Mouse (Mus musculus): ENCODE data around the gene Hoxa10. TPM values are rescaled to one million over a fixed set of nuclear protein-coding genes. Genes with fewer than 3 reads are reported as not detected.

Gene Hoxa10
- polyA plus RNA-seq, 2 experiments = 0.04 TPM; not detected in 1

GRCm38 (mm10) chr6:52238976-52239375 lies 1.7 kb downstream of the Hoxa10 start:
- peaks cover 100% of the 10 kb centered on the region for H3K27me3 ChIP-seq (ENCODE audit: control insufficient read depth, insufficient read depth, low read length)
- H3K9me3 ChIP-seq (ENCODE audit: control insufficient read depth, low read length) = no peaks in the 10 kb centered on the region
- no peak overlapping the region for H3K4me3 ChIP-seq (ENCODE audit: insufficient read depth in 1 of 2, low read depth in 2 of 2, low read length in 2 of 2)
- 5% methylated on average over 7 of the region's 7 CpGs for WGBS (ENCODE audit: insufficient replicate concordance)
- TF ChIP-seq EP300 (IDR thresholded peaks at IDR 0.05; ENCODE audit: low read depth) (no peak), CTCF (IDR thresholded peaks at IDR 0.05; ENCODE audit: low read depth) (no peak)
- H3K36me3 ChIP-seq (replicated peaks; ENCODE audit: control insufficient read depth, insufficient read depth, low read depth) = no peaks in the 10 kb centered on the region
- no peak for ATAC-seq (ENCODE audit: insufficient read depth)
- no peak overlapping the region for H3K4me2 ChIP-seq (ENCODE audit: low read depth)
- no peak for DNase-seq (ENCODE audit: low read depth in 3 of 3, low spot score in 3 of 3)
- no peak overlapping the region for H3K27ac ChIP-seq
- no peak overlapping the region for H3K9ac ChIP-seq (replicated peaks)
- H3K4me1 ChIP-seq (replicated peaks; ENCODE audit: control insufficient read depth in 2 of 2, insufficient read depth in 2 of 2, low read length in 1 of 2) = no peaks in the 10 kb centered on the region

- peaks cover 100% of the 10 kb centered on the region for H3K27me3 ChIP-seq (ENCODE audit: control insufficient read depth, insufficient read depth, low read length)
- H3K4me3 ChIP-seq (ENCODE audit: insufficient read depth in 1 of 2, low read depth in 2 of 2, low read length in 2 of 2) = no peak overlapping the region
- ATAC-seq (ENCODE audit: insufficient read depth) (no peak), DNase-seq (ENCODE audit: low read depth in 3 of 3, low spot score in 3 of 3) (no peak)
- H3K4me2 ChIP-seq (ENCODE audit: low read depth) = no peak overlapping the region
- H3K27ac ChIP-seq = no peak overlapping the region
- no peaks in the 10 kb centered on the region for H3K9me3 ChIP-seq (ENCODE audit: control insufficient read depth, low read length)
- no peak for TF ChIP-seq EP300 (IDR thresholded peaks at IDR 0.05; ENCODE audit: low read depth)
- WGBS (ENCODE audit: insufficient replicate concordance) = 8% methylated on average over 7 of the region's 7 CpGs
- no peaks in the 10 kb centered on the region for H3K4me1 ChIP-seq (replicated peaks; ENCODE audit: control insufficient read depth in 2 of 2, insufficient read depth in 2 of 2, low read length in 1 of 2)
- no peaks in the 10 kb centered on the region for H3K36me3 ChIP-seq (replicated peaks; ENCODE audit: control insufficient read depth, insufficient read depth, low read depth)
- H3K9ac ChIP-seq (replicated peaks) = no peak overlapping the region
Measured at GRCm38 (mm10) chr6:52238155-52238545, 2.5 kb downstream of the Hoxa10 start.

GRCm38 (mm10) chr6:52237346-52238154 lies 3.1 kb downstream of the Hoxa10 start:
- Histone ChIP-seq H3K27ac (no peak overlapping the region), H3K4me2 (ENCODE audit: low read depth) (no peak overlapping the region), H3K4me1 (replicated peaks; ENCODE audit: control insufficient read depth in 2 of 2, insufficient read depth in 2 of 2, low read length in 1 of 2) (no peaks in the 10 kb centered on the region), H3K27me3 (ENCODE audit: control insufficient read depth, insufficient read depth, low read length) (peaks cover 100% of the 10 kb centered on the region), H3K9ac (replicated peaks) (no peak overlapping the region), H3K9me3 (ENCODE audit: control insufficient read depth, low read length) (no peaks in the 10 kb centered on the region), H3K4me3 (ENCODE audit: insufficient read depth in 1 of 2, low read depth in 2 of 2, low read length in 2 of 2) (no peak overlapping the region), H3K36me3 (replicated peaks; ENCODE audit: control insufficient read depth, insufficient read depth, low read depth) (no peaks in the 10 kb centered on the region)
- no peak for DNase-seq (ENCODE audit: low read depth in 3 of 3, low spot score in 3 of 3)
- no peak for ATAC-seq (ENCODE audit: insufficient read depth)
- TF ChIP-seq CTCF (IDR thresholded peaks at IDR 0.05; ENCODE audit: low read depth) (no peak), EP300 (IDR thresholded peaks at IDR 0.05; ENCODE audit: low read depth) (no peak)
- 13% methylated on average over 10 of the region's 10 CpGs for WGBS (ENCODE audit: insufficient replicate concordance)

- H3K4me2 ChIP-seq (ENCODE audit: low read depth) = no peak overlapping the region
- no peak for ATAC-seq (ENCODE audit: insufficient read depth)
- no peak for DNase-seq (ENCODE audit: low read depth in 3 of 3, low spot score in 3 of 3)
Measured at GRCm38 (mm10) chr6:52236806-52237205, 3.8 kb downstream of the Hoxa10 start.

GRCm38 (mm10) chr6:52235866-52236265 lies 4.8 kb downstream of the Hoxa10 start:
- ATAC-seq (ENCODE audit: insufficient read depth) (no peak), DNase-seq (ENCODE audit: low read depth in 3 of 3, low spot score in 3 of 3) (no peak)
- peaks cover 99% of the 10 kb centered on the region for H3K27me3 ChIP-seq (ENCODE audit: control insufficient read depth, insufficient read depth, low read length)
- WGBS (ENCODE audit: insufficient replicate concordance) = 28% methylated on average over 6 of the region's 6 CpGs
- no peaks in the 10 kb centered on the region for H3K4me1 ChIP-seq (replicated peaks; ENCODE audit: control insufficient read depth in 2 of 2, insufficient read depth in 2 of 2, low read length in 1 of 2)
- no peak overlapping the region for H3K4me2 ChIP-seq (ENCODE audit: low read depth)
- H3K36me3 ChIP-seq (replicated peaks; ENCODE audit: control insufficient read depth, insufficient read depth, low read depth) = no peaks in the 10 kb centered on the region
- TF ChIP-seq EP300 (IDR thresholded peaks at IDR 0.05; ENCODE audit: low read depth) (no peak), CTCF (IDR thresholded peaks at IDR 0.05; ENCODE audit: low read depth) (no peak)
- H3K4me3 ChIP-seq (ENCODE audit: insufficient read depth in 1 of 2, low read depth in 2 of 2, low read length in 2 of 2) = no peak overlapping the region
- H3K9me3 ChIP-seq (ENCODE audit: control insufficient read depth, low read length) = no peaks in the 10 kb centered on the region
- H3K27ac ChIP-seq = no peak overlapping the region
- no peak overlapping the region for H3K9ac ChIP-seq (replicated peaks)

More at GRCm38 (mm10) chr6:52236806-52237205, 3.8 kb downstream of the Hoxa10 start:
- no peak for TF ChIP-seq CTCF (IDR thresholded peaks at IDR 0.05; ENCODE audit: low read depth)
- no peak for TF ChIP-seq EP300 (IDR thresholded peaks at IDR 0.05; ENCODE audit: low read depth)
- H3K27me3 ChIP-seq (ENCODE audit: control insufficient read depth, insufficient read depth, low read length) = peaks cover 100% of the 10 kb centered on the region
- no peak overlapping the region for H3K4me3 ChIP-seq (ENCODE audit: insufficient read depth in 1 of 2, low read depth in 2 of 2, low read length in 2 of 2)
- 23% methylated on average over 3 of the region's 3 CpGs for WGBS (ENCODE audit: insufficient replicate concordance)
- H3K9ac ChIP-seq (replicated peaks) = no peak overlapping the region
- H3K36me3 ChIP-seq (replicated peaks; ENCODE audit: control insufficient read depth, insufficient read depth, low read depth) = no peaks in the 10 kb centered on the region
- no peaks in the 10 kb centered on the region for H3K9me3 ChIP-seq (ENCODE audit: control insufficient read depth, low read length)
- H3K4me1 ChIP-seq (replicated peaks; ENCODE audit: control insufficient read depth in 2 of 2, insufficient read depth in 2 of 2, low read length in 1 of 2) = no peaks in the 10 kb centered on the region
- H3K27ac ChIP-seq = no peak overlapping the region
